Mouse (Mus musculus) adipose tissue, adult 10 weeks (tissue): ENCODE data around the gene Klra8. TPM values are rescaled to one million over a fixed set of nuclear protein-coding genes. Genes with fewer than 3 reads are reported as not detected.

Source experiments
- polyA plus RNA-seq: library from polyadenylated mRNA; stranded (reverse); fragments of 350-450 nt; fragmentation: Illumina TruSeq; extraction: RNeasy Lipid Tissue Mini Kit (QIAGEN cat#74804); gene quantifications from one replicate; pipeline ENCODE4 v1.2.3, GENCODE M21; 2014; ENCODE audit warnings: low read depth, low replicate concordance

Klra8 gene
- 0.53 TPM for polyA plus RNA-seq

GRCm38 (mm10) chr6:130129798-130130197 is at the start of gene Klra8:
Klra8 (minus strand) TSS chr6:130129898.

GRCm38 (mm10) chr6:130067171-130067570 is 62.5 kb downstream of the Klra8 start, which contains the start of gene Klra4:
Klra4 (minus strand) TSS chr6:130067271.

Other genes starting within 250 kb of the Klra8 start
- not detected for gene Klra5, start 212.2 kb downstream of the Klra8 start, polyA plus RNA-seq
- gene Klra6, start 102.9 kb downstream of the Klra8 start, polyA plus RNA-seq = 0.38 TPM
- 0.25 TPM for gene Klra4, start 62.6 kb downstream of the Klra8 start, polyA plus RNA-seq
- gene Klra9, start 63.2 kb upstream of the Klra8 start, polyA plus RNA-seq = 0.57 TPM
- 0.69 TPM for gene Klra7, start 103.4 kb upstream of the Klra8 start, polyA plus RNA-seq
- gene Klra10, start 152.0 kb upstream of the Klra8 start, polyA plus RNA-seq = not detected
- not detected for gene Klra3, start 207.7 kb upstream of the Klra8 start, polyA plus RNA-seq